Mouse (Mus musculus) spleen, adult 2 months (tissue): ENCODE results near the gene Fgfr2.

Experiments used
- CTCF ChIP-seq: fragments of 200-500 bp; IDR thresholded peaks from 2 replicates; pipeline ENCODE4 v1.5.1; 2011; ENCODE audit warnings: mild to moderate bottlenecking, inconsistent platforms; ENCODE audit not compliant: insufficient read depth, insufficient read length, insufficient replicate concordance; ENCODE audit errors: extremely low read depth
- POLR2A ChIP-seq: fragments of 200-500 bp; IDR thresholded peaks from 2 replicates; pipeline ENCODE4 v1.6.1; 2011; ENCODE audit warnings: low read depth, low read length, inconsistent platforms

DNA sequence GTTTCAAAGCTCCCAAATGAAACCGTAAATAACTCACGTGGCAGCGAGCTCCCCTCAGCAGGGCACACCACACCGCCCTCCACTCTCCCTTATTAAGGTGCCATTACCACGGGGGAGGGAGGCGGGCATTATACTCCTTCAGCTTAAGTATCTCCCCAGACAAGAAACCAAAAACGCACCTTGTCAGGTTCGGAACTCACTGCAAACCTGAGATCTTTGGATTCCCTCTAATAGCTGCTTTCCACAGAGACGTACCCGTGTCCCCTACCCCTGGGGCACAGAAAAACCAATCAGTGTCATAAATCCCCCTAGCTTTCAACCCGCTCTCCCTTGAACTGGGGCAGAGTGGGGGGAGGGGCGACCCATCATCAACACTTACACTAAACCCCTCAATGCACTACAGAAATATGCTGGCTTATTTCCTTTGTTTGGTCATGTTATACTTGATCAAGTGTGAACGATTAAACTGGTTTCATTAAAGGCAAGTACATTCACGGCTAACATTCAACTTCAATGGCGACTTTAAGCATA lies 2.9 kb downstream of the Fgfr2 start:
- TF ChIP-seq CTCF (no peak), POLR2A (no peak)
